Mouse (Mus musculus): Measurements from ENCODE around the gene Spry1. TPM values are rescaled to one million over a fixed set of nuclear protein-coding genes. Genes with fewer than 3 reads are reported as not detected.

Gene Spry1
- total RNA-seq, 2 experiments from 2014 or later: 15.1 to 16.8 TPM

- peak; percentile 65 to 75 for DNase-seq (ENCODE audit: low spot score in 2 of 2)
Observed at GRCm38 (mm10) chr3:37640810-37641209, 1.1 kb downstream of the Spry1 start.

GRCm38 (mm10) chr3:37641796-37642680, 2.3 kb downstream of the Spry1 start:
- DNase-seq (ENCODE audit: low spot score in 2 of 2): no peak

GRCm38 (mm10) chr3:37642681-37643214, 3.0 kb downstream of the Spry1 start:
- DNase-seq (ENCODE audit: low spot score in 2 of 2): no peak

DNA sequence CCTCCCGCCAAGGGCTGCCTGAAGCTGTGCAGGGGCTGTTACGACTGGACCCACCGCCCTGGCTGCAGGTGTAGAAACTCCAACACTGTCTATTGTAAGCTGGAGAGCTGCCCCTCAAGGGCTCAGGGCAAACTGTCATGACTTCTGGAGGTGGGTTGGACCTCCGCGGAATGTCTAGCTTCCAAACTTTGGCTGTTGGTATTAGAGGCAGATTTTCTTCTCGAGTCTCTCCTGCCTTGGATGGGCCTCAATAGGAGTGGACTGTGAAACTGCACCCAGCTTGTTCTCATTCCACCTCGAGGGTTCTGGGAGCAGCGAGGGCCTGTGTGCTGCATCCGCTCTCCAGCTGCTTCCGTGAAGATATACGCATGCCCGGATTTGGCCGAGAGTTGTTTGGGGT, 3.7 kb downstream of the Spry1 start:
- DNase-seq (ENCODE audit: low spot score in 2 of 2): no peak

DNA sequence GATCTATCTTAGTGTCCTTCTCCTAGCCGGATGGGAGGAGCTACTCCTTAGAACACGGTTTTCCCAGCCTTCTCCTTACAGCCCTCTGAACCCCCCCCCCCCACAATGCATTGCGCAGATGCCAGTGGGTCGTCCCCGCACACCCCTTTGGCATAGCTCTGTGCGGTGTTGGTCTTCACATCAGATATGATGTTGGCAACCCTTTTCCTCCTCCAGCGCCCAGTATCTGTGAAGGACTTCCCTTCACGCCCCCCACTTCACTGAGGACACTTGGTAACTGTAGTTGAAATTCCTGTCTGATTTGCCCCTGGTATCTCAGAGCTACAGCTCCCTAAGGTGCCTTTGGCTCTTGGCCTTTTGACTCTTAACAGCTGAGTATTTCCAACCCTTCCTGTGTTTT, 4.2 kb downstream of the Spry1 start:
- no peak for DNase-seq (ENCODE audit: low spot score in 2 of 2)

- DNase-seq (ENCODE audit: low spot score in 2 of 2): no peak
Observed at GRCm38 (mm10) chr3:37645061-37645460, 5.3 kb downstream of the Spry1 start.

- DNase-seq (ENCODE audit: low spot score in 2 of 2): no peak
Observed at GRCm38 (mm10) chr3:37646221-37646620, 6.5 kb downstream of the Spry1 start.

- DNase-seq (ENCODE audit: low spot score in 2 of 2): no peak
Observed at GRCm38 (mm10) chr3:37647225-37647624, 7.5 kb downstream of the Spry1 start.

GRCm38 (mm10) chr3:37648244-37648643, 8.5 kb downstream of the Spry1 start:
- DNase-seq (ENCODE audit: low spot score in 2 of 2): no peak

GRCm38 (mm10) chr3:37649281-37649680, 9.5 kb downstream of the Spry1 start:
- DNase-seq (ENCODE audit: low spot score in 2 of 2): no peak

- DNase-seq (ENCODE audit: low spot score in 2 of 2): no peak
Observed at GRCm38 (mm10) chr3:37652537-37652936, 12.8 kb downstream of the Spry1 start.

- no peak for DNase-seq (ENCODE audit: low spot score in 2 of 2)
Observed at GRCm38 (mm10) chr3:37653935-37654729, 14.4 kb downstream of the Spry1 start.

DNA sequence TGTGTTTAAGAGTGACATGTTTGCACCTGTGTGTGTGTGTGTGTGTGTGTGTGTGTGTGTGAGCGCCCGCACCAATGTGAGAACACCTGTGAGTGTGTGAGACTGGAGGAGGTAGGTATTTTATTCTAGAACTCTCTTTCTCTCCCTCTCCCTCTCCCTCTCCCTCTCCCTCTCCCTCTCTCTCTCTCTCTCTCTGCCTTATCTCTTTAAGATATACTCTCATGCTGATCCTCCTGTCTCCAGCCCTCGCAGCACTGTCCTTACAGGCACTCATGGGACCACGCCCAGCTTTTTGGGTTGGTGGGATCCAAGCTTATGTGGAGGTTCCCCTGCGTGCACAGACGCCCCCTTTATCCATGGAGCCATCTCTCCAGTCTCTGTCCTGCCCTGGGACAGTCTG, 15.0 kb downstream of the Spry1 start:
- no peak for DNase-seq (ENCODE audit: low spot score in 2 of 2)

DNA sequence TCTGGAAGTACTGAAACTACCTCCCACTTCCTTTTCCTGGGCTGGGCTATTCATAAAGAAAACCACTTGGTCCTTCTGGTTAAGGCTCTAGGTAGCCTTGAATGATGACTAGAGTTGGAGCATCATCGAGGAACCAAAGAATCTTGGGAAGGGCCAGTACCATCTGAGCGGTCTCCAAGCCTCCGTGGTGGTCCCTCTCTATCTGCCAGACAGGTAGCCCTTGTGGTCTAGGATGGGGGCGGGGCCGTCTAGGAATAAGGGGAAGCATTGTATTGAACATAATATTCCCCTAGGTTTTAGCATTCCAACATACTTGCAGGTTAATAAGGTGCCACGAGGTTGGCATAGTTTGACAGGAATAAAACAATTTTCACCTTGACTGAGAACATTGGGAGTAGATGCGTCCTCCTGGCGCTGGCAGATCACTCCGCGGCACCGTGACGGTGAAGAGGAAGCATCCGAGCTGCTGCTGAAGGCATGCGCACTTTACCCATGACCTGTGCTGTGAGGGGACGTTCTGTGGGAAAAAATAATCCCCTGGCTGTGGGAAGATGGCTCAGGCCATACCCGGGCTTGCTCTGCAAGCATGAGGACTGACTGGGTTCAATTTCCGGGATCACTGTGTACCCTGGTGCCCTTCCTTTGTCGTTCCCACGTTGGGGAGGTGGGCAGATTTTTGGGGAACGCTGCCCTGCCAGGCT, 16.3 kb downstream of the Spry1 start:
- DNase-seq (ENCODE audit: low spot score in 2 of 2): no peak

- no peak for DNase-seq (ENCODE audit: low spot score in 2 of 2)
Observed at GRCm38 (mm10) chr3:37657009-37657408, 17.3 kb downstream of the Spry1 start.

DNA sequence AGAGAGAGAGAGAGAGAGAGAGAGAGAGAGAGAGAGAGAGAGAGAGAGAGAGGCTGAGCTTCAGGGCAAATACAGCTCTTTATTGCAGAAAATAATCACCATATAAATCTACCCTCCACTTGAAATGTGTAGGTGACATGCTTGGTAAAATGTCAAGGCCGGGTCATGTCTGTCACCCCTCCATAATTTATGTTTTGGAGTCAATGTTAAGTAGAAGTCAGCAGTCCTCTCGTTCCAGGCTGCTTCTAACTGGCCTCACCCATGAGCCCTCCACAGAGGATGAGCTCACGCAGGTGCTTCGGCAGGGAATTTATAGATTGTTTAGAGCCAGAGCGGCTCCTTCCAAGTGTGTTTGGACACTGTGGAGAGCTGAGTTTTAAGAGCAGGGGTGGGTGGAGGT, 18.4 kb downstream of the Spry1 start:
- DNase-seq (ENCODE audit: low spot score in 2 of 2): no peak

DNA sequence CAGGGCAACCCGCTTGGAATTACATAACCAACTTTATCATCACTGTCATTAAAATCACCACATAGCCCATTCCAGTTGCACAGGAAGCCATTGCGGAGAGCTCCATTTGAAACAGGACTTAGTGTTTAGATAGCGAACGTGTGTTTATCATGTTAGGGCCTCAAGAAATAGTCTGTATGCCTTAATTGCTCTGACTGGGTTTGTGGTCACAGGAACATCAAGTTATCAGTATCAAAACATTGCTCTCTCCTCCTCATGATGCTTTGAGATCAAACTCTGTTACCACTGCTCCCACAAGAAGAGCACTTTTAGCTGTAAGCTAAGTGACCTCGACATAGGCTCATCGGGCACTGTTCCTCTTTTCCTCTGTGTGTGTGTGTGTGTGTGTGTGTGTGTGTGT, 19.9 kb downstream of the Spry1 start:
- DNase-seq (ENCODE audit: low spot score in 2 of 2): no peak

DNA sequence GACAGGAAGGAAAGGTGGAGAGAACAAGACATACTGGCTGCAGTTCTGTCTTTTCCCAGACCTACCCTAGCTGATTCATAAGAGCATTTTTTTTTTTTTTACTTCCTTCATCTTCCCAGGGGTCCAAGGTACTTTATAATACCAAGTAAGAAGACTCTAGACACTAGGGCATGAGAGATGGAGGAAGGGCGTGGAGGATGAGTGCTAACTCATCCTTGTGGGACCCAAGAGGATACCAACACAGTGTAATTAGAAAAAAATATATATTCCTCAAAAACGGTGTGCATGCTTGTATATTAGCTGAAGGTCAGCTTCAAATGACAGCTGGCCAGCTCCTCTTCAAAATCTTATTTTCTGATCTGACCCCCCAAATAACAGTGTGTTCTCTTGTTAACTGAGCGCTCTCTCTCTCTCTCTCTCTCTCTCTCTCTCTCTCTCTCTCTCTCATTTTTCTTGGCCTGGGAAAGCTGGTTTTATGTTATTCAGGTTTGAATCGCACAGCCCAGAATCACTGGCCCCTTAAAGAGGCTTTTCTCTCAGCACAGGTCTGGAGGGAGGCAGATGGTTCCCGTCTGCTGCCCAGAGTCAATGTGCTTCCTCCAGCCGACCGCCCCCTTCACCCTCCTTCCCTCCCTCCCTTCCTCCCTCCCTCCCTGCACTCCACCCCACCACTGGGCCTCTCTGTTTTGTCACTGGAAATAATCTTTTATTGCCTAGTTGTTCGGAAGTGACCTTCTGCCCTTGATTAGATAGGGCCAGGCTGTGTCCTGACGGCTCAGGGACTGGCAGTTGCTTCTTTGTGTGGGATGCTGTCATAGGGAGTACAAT, 26.8 kb downstream of the Spry1 start:
- no peak for DNase-seq (ENCODE audit: low spot score in 2 of 2)

DNA sequence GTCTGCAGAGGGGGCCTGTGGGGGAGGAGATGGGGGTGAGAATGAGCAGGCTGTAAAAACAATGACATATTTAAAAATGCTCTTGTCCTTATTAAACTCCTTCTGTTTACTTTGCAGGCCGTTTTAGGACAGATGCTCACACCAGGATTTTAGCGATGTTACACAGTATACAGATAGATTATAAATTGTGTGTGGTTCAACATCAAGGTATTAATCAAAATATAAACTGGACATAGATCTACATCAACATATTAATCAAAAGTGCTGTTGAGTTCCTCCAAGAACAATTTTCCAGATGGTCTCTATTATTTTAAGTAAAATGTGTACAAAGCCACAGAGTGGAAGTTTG, 27.3 kb downstream of the Spry1 start:
- DNase-seq (ENCODE audit: low spot score in 2 of 2): no peak

GRCm38 (mm10) chr3:37667736-37668135, 28.0 kb downstream of the Spry1 start:
- no peak for DNase-seq (ENCODE audit: low spot score in 2 of 2)

GRCm38 (mm10) chr3:37668652-37669051, 28.9 kb downstream of the Spry1 start:
- no peak for DNase-seq (ENCODE audit: low spot score in 2 of 2)
